Mouse (Mus musculus) embryonic fibroblast, embryonic 13.5 days (primary cell): Measurements from ENCODE around the gene Rad9a. TPM values are rescaled to one million over a fixed set of nuclear protein-coding genes. Genes with fewer than 3 reads are reported as not detected.
A peak's percentile ranks its signal among the peaks of the same experiment; 100 is the strongest.

Source experiments
- H3K27ac ChIP-seq: 2 replicates; pipeline ENCODE4 v1.5.1; 2012; ENCODE audit warnings: low read length, control low read depth, inconsistent platforms; ENCODE audit not compliant: insufficient read depth
- H3K4me1 ChIP-seq: 2 replicates; pipeline ENCODE4 v1.6.1; 2011; ENCODE audit warnings: low read length; ENCODE audit not compliant: control insufficient read depth, insufficient read depth
- H3K4me3 ChIP-seq: 2 replicates; pipeline ENCODE4 v1.5.1; 2011; ENCODE audit warnings: mild to moderate bottlenecking, control low read depth, low read length; ENCODE audit not compliant: insufficient read depth
- CTCF ChIP-seq: IDR thresholded peaks from 2 replicates; pipeline ENCODE4 v1.5.1; 2011; ENCODE audit warnings: mild to moderate bottlenecking, control low read depth, low read length, moderate library complexity, borderline replicate concordance; ENCODE audit not compliant: insufficient read depth
- POLR2A ChIP-seq: IDR thresholded peaks from 2 replicates; pipeline ENCODE4 v1.6.1; 2011; ENCODE audit warnings: low read depth, mild to moderate bottlenecking, control low read depth, low read length, moderate library complexity
- polyA plus RNA-seq: library from polyadenylated mRNA; stranded (reverse); fragments of >200 nt; gene quantifications from 2 replicates; pipeline ENCODE4 v1.2.4, GENCODE M21; 2011; ENCODE audit warnings: low read depth; ENCODE audit not compliant: missing spikeins, insufficient read length

The Rad9a gene
- polyA plus RNA-seq, 1 experiment = 32.3 TPM

- no peak overlapping the region for H3K4me3 ChIP-seq
These were observed 45.3 kb downstream of the Rad9a start for GRCm38 (mm10) chr19:4156073-4156579.

DNA sequence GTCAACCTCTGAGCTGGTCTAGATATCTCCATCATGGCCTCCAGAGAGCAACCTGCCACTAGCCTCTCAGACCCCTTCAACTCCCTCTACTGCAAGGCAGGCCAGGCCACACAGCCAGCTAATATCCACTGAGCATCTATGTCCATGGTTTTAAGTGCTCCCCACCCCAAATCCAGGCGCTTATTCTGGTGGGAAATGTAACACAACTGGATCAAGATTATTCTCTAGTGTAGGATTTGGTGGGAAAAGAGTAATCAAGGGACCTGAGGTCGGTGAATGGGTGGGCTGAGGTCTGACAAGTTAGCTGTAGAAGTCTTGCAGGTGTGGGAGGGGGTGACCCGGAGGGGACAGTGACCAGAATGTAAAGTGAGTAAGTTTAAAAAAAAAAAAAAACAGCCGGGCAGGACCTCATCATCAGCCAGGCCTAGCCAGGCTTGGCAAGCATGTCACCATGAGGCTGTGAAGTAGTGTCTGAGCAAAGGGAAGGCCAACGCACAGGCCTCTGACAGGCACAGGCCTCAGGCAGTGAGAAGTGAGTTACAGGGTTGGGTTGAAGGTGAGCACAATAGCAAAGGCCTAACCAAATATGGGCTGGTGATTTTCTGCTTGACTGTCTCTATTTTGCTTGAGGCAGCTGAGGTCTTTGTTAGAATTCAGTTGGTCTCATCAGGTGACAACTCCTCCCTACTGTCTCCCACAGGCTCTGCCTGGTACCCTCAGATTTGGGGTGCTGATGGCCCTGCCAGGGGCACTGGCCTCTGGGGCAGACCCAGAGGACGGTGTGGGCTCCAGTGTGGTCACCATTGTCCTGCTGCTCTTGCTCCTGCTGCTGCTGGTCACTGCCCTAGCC, 46.0 kb downstream of the Rad9a start:
- Histone ChIP-seq H3K4me1 (no peaks in the 10 kb centered on the region), H3K4me3 (no peak overlapping the region), H3K27ac (no peak overlapping the region)
- TF ChIP-seq POLR2A (no peak), CTCF (no peak)

More at GRCm38 (mm10) chr19:4156073-4156579, 45.3 kb downstream of the Rad9a start:
- Histone ChIP-seq H3K27ac (no peak overlapping the region), H3K4me1 (no peaks in the 10 kb centered on the region)
- TF ChIP-seq POLR2A = no peak
- TF ChIP-seq CTCF = no peak

- TF ChIP-seq CTCF = no peak
- TF ChIP-seq POLR2A = no peak
- no peak overlapping the region for H3K4me3 ChIP-seq
- no peaks in the 10 kb centered on the region for H3K4me1 ChIP-seq
- no peak overlapping the region for H3K27ac ChIP-seq
These were observed 46.8 kb downstream of the Rad9a start for GRCm38 (mm10) chr19:4154437-4155222.

- H3K4me3 ChIP-seq = no peak within 1 kb of the TSS
- no peaks in the 10 kb centered on the region for H3K4me1 ChIP-seq
- no peak within 1 kb of the TSS for H3K27ac ChIP-seq
- 0 out of 2 replicates have a peak, but pooled peaks have one; percentile 11 for TF ChIP-seq POLR2A
- no peak for TF ChIP-seq CTCF
These were observed 48.2 kb downstream of the Rad9a start, which contains the start of gene Ptprcap for GRCm38 (mm10) chr19:4153232-4153654. Gene Ptprcap, plus strand, starts transcription at chr19:4153604.

- H3K4me3 ChIP-seq = no peak overlapping the region
- H3K27ac ChIP-seq = no peak overlapping the region
- H3K4me1 ChIP-seq = no peaks in the 10 kb centered on the region
- TF ChIP-seq POLR2A (0 out of 2 replicates have a peak, but pooled peaks have one; percentile 29), CTCF (no peak)
These were observed 48.8 kb downstream of the Rad9a start for GRCm38 (mm10) chr19:4152445-4153231.

GRCm38 (mm10) chr19:4151898-4152297, 49.6 kb downstream of the Rad9a start:
- H3K4me1 ChIP-seq = no peaks in the 10 kb centered on the region
- no peak overlapping the region for H3K27ac ChIP-seq
- TF ChIP-seq POLR2A (no peak), CTCF (no peak)
- no peak overlapping the region for H3K4me3 ChIP-seq

- no peak overlapping the region for H3K27ac ChIP-seq
- no peaks in the 10 kb centered on the region for H3K4me1 ChIP-seq
- H3K4me3 ChIP-seq = no peak overlapping the region
- TF ChIP-seq CTCF (no peak), POLR2A (no peak)
These were observed 50.0 kb downstream of the Rad9a start for GRCm38 (mm10) chr19:4151488-4151860.

GRCm38 (mm10) chr19:4150567-4151487, 50.6 kb downstream of the Rad9a start:
- Histone ChIP-seq H3K4me3 (no peak overlapping the region), H3K27ac (no peak overlapping the region), H3K4me1 (no peaks in the 10 kb centered on the region)
- TF ChIP-seq POLR2A (no peak), CTCF (no peak)
